Mouse (Mus musculus): ENCODE results near the gene Pex7.

GRCm38 (mm10) chr10:19911583-19911982, 4.1 kb upstream of the Pex7 start:
- TF ChIP-seq ZMIZ1 (IDR thresholded peaks at IDR 0.05; ENCODE audit: low read depth, low read length): no peak
- no peak for TF ChIP-seq POLR2A (IDR thresholded peaks at IDR 0.05; ENCODE audit: control insufficient read depth in 1 of 2, insufficient read depth in 1 of 2, low read depth in 1 of 2, low read length in 2 of 2, poor library complexity in 1 of 2)
- no peak for TF ChIP-seq POLR2AphosphoS2 (IDR thresholded peaks at IDR 0.05; ENCODE audit: low read length)
- TF ChIP-seq CTCF (IDR thresholded peaks at IDR 0.05 in 2 of 3, conservative IDR thresholded peaks at IDR 0.05 in 1 of 3; ENCODE audit: control insufficient read depth in 1 of 3, insufficient read depth in 1 of 3, low read depth in 2 of 3, low read length in 3 of 3, poor library complexity in 1 of 3, severe bottlenecking in 1 of 3): peak in 1 of 3 experiments; percentile 20; a peak in 1 of 6 replicates
- TF ChIP-seq GATA1 (IDR thresholded peaks at IDR 0.05; ENCODE audit: low read depth, low read length): no peak
- no peak for TF ChIP-seq CHD1 (IDR thresholded peaks at IDR 0.05; ENCODE audit: low read depth, low read length)
- no peak for TF ChIP-seq RCOR1 (IDR thresholded peaks at IDR 0.05; ENCODE audit: low read depth, low read length)
- TF ChIP-seq MAZ (IDR thresholded peaks at IDR 0.05; ENCODE audit: low read depth, low read length): no peak
